Mouse (Mus musculus) heart, adult 8-10 months (tissue): ENCODE measurements at regions not wholly inside any gene's neighbourhood (a gene's known extent, or its start where the extent isn't known, plus 50 kb on each side); places are given as distances from the start of the nearest gene placed in this dataset.

Experiments
- DNase-seq: peaks from one replicate; pipeline ENCODE4 v3.0.0; 2022; ENCODE audit warnings: low spot score

DNA sequence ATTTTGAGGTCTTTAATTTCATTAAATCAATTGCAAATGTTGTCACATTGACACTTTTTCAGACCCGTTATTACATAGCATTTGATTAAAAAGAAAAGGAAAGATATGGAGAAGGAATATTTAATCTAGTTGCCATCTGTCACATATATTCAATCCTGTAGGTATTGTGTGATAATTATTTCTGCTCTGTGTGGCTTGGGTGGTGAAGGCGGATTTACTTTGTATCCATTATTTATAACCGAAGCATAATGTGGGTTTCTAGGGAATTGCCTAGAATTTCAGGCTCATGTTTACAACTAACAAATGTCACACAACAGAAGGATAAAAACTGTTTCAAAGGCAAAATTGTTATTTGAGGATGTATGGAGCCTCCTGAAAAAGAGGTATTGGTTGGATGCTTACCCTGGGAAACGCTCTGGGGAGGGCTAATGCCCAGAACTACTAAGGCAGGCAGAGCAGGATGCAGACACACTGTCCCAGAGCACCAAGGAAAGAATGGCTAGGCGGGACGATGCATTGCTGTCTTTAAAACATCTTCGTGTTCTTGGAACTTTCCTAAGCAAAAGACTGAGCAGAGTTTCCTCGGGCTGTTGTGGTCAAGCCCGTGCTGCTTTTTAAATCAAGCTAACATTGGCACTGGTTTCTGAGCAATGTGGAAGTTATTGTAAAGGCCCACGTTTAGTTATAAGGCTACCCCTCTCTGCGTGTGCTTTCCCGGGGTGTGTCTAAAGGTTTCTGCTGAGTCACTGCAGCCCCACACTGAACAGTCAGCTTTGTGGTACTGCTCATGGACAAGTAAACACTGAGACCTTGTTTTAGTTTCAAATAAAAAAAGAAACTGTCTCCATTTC lies 105.8 kb upstream of the Sgk1 start:
- no peak for DNase-seq

- DNase-seq, result no peak
These were observed 105.3 kb upstream of the Sgk1 start for GRCm38 (mm10) chr10:21776762-21777080.

DNA sequence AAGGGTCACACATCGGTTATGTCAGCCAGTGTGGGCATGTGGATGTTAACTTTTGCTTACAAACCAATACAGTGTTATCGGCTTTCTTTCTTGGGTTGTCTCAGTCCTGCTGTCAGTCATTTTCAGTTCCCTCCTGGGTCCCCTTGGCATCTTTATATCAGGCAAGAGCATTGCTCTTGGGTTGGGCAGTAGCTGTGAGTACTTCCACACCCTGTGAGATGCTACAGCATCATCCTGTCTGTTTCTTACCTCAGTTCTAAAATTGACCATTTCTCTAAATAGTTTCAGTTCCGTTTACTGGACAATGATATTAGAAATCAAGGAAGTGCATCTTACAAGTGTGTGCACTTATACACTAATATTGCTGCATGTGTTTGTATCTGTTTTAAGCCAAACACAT lies 104.9 kb upstream of the Sgk1 start:
- DNase-seq, result no peak

- peak; percentile 78 for DNase-seq
These were observed 98.5 kb upstream of the Sgk1 start for GRCm38 (mm10) chr10:21783478-21783877.

DNA sequence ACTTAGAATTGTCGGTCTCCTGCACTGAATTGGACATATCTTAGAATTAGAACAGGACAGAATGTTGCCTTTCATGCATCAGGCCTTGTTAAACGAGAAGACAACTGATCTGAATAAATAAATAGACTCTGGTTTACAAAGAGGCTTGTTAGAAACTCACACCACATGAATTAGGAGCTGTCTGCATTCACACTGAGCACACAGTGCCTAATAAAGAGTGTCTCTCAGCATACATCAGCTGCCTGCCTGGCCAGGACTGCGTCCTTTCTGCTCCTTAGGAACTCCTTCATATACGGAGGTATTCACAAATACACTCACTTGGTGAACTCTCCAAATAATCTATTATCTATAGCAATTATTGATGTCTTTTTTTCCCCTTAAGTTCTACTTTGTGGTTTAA lies 96.9 kb upstream of the Sgk1 start:
- no peak for DNase-seq

DNA sequence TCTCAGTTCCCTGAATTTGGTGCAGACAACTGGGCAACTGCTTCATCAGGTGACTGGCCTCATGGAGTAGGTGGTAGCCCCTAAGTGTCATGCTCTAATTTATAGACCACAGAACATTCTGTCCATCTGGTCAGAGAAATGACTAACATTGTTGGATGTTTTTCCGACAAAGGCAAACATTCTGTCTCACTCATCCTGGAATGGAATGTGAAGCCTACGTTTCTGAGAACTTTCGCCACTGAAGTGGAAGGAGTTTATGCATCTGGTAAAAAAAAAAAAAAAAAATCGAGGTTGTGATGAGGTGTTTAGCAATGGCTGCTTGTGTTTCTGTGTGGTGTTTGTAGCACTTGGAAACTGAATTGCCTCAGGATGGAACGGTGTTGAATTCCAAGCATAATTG lies 96.2 kb upstream of the Sgk1 start:
- DNase-seq, result no peak

DNA sequence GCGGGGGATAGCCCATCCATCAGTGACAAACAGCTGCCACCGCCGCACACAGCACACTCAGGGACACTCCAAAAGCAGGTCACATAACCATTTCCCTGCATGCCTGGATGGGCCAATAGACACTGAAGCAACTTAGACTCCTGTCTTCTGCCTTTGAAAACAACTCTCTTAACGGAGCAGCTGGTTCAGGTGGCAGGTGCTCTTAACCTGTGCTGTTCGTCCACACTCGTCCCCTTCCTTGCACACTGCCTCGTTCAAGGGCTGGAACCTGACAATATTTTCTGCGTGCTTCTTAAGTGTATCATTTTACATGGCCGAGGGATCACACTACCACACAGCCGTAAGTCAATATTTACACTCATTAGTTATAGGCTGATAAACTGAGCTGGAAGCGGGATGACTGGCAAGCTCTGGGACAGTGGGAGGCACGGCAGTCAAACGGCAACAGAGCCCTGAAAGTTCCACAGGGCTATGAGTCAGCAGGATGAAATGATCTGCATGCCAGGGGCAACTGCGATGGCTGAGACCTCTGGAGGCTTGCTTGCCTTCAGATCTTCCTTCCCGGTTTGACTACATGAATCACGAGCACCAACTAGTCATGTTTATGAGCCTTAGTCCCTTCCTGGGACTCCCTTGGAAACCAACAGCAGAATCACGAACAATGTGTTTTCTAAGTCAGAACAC lies 92.0 kb upstream of the Sgk1 start:
- no peak for DNase-seq

- DNase-seq, result no peak
These were observed 91.0 kb upstream of the Sgk1 start for GRCm38 (mm10) chr10:21790991-21791390.

- DNase-seq, result no peak
These were observed 89.6 kb upstream of the Sgk1 start for GRCm38 (mm10) chr10:21792431-21792830.

- DNase-seq, result no peak
These were observed 88.3 kb upstream of the Sgk1 start for GRCm38 (mm10) chr10:21793641-21794040.

DNA sequence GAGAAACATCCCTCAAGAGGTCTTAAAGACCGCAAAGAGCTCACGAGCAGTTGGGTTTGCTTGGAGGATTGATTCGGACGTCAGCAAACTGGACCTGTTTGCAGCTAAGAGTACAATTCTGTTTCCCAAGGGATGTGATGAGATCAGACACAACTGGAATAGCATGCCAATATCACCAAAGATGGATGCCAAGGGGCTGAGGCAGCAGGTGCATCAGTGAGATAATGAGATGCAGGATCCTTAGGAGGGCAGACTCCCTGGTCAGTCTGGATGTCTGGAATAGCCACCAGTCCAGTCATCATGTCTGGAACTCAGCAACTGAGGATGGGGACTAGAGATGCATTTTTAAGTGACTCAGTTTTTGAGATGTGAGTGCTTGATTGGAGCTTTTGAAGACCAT lies 85.6 kb upstream of the Sgk1 start:
- no peak for DNase-seq

DNA sequence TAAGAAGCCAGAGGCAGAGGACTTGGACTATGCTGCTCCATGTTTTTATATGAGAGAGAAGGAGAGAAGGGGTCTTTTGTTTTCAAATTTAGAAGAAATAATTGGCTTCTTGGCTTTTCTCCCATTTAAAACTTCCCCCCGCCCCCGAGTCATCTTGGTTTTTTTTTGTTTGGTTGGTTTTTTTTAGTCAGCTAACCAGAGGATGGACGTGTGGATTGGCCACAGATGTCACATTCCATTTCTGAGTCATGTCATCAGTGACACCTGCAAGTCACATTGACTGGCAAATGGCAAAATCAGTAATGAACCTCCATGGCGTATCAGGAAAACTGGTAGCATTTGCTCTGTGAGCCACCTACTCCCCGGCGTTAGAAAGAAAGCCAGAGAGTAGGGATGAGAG lies 83.9 kb upstream of the Sgk1 start:
- DNase-seq, result no peak

DNA sequence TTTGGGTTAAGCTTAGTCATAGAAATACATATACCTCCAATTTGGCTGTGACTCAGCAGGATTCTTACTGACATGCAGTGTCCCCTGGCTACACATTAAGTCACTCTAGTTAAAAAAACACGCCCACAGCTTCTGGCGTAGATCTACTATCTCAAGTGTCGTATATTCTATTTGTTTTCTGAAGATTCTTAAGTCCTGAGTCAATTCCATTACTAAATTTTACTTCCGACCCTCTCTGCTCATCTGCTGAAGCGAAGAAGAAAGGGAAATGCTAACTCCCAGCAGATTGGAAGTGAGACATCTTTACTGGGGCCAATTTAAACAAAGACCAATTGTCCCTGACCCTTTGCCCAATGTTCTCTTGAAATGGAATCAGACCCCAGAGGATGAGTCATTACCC lies 80.4 kb upstream of the Sgk1 start:
- no peak for DNase-seq

GRCm38 (mm10) chr10:21803184-21803583 lies 78.8 kb upstream of the Sgk1 start:
- no peak for DNase-seq

DNA sequence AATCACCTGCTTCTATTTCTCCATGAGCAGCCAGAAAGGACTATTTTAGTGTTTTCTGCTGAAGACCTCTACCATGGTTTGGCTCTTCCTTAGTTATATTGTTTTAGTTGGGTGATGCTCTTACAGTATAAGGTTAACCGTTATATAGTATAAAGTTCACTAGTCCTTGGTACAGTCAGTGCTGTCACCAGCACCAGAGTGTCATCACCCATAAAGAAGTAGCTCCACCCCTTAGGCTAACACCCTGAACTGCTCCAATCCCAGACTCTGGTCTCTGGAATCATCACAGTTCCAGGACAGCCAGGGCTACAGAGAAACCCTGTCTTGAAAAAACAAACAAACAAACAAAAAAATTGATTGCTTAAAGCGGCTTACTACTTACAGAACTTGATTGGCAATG lies 77.2 kb upstream of the Sgk1 start:
- no peak for DNase-seq

- DNase-seq, result no peak
These were observed 76.4 kb upstream of the Sgk1 start for GRCm38 (mm10) chr10:21805606-21806005.

GRCm38 (mm10) chr10:21806716-21807115 lies 75.3 kb upstream of the Sgk1 start:
- no peak for DNase-seq

DNA sequence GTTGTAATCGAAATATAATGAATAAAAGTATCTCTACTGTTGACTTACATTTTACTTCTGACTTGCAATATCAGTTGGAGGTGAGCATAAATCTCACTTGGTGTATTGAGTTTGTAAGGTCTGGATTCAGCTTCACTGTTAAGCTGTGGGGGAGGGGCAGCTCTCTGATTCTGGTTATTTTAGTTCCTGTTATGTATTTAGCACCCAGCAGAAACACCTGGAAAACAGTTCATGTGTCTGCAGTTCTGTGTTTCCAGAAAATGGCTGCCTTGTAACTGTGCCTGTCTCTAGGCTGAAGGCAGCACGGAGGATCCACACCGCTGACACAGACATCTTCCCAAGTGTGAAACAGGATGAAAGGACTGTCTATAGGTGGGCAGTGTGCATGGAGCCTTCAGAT lies 62.3 kb upstream of the Sgk1 start:
- no peak for DNase-seq

GRCm38 (mm10) chr10:21821421-21821820 lies 60.6 kb upstream of the Sgk1 start:
- DNase-seq, result no peak

GRCm38 (mm10) chr10:21824418-21825025 lies 57.5 kb upstream of the Sgk1 start:
- DNase-seq, result no peak

GRCm38 (mm10) chr10:21826793-21827504 lies 55.0 kb upstream of the Sgk1 start:
- DNase-seq, result no peak

DNA sequence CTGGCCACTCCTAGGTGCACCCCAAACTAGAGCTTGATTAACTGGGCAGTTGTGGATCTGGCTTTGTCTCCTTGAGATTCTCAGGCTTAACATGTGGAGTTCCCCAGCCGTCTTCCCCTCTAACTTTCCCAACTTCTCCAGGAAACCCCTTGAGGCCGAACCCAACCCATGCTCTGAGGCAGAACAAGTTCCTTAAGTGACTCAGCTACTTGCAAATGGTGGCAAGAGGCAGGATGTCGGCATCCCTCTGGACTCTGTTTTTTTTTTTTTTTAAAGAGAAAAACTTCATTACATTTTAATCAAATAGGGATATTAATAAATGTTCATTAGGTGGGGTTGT lies 54.5 kb upstream of the Sgk1 start:
- no peak for DNase-seq
